Mouse (Mus musculus): ENCODE results near the gene Cd47. TPM values are rescaled to one million over a fixed set of nuclear protein-coding genes. Genes with fewer than 3 reads are reported as not detected.
A peak's percentile ranks its signal among the peaks of the same experiment; 100 is the strongest.

Cd47 gene
- polyA plus RNA-seq, 1 experiment, result 79.4 TPM

GRCm38 (mm10) chr16:49854931-49855835, 54.9 kb downstream of the Cd47 start:
- Histone ChIP-seq H3K36me3 (ENCODE audit: control insufficient read depth, insufficient read depth) (no peaks in the 10 kb centered on the region), H3K4me3 (peak overlapping the region; percentile 63), H3K79me2 (ENCODE audit: control insufficient read depth, insufficient read depth) (peaks cover 41% of the 10 kb centered on the region), H3ac (ENCODE audit: control insufficient read depth, insufficient read length) (peak overlapping the region; percentile 40), H3K27me3 (ENCODE audit: control insufficient read depth, insufficient read depth, insufficient read length) (no peaks in the 10 kb centered on the region), H3K4me2 (ENCODE audit: low read depth) (peak overlapping the region; percentile 85)
- TF ChIP-seq MYOG (IDR thresholded peaks at IDR 0.05; ENCODE audit: control insufficient read depth in 1 of 3, insufficient read depth in 1 of 3, insufficient read length in 2 of 3, low read depth in 2 of 3), result peak in 2 of 3 experiments; percentile 26 to 44
- TF ChIP-seq POLR2A (IDR thresholded peaks at IDR 0.05; ENCODE audit: insufficient read length, low read depth), result peak; percentile 83
- no peak for TF ChIP-seq SRF (IDR thresholded peaks at IDR 0.05; ENCODE audit: control insufficient read depth, insufficient read length, low read depth)
- peak; percentile 82 for TF ChIP-seq POLR2AphosphoS2 (IDR thresholded peaks at IDR 0.05; ENCODE audit: insufficient read length, low read depth)
- no peak for TF ChIP-seq USF1 (IDR thresholded peaks at IDR 0.05; ENCODE audit: low read depth)
- peak; percentile 87 for TF ChIP-seq CEBPB (IDR thresholded peaks at IDR 0.05; ENCODE audit: insufficient read depth, poor library complexity, severe bottlenecking)
- no peak for TF ChIP-seq E2F4 (IDR thresholded peaks at IDR 0.05; ENCODE audit: insufficient read depth)
- no peak for TF ChIP-seq TCF3 (IDR thresholded peaks at IDR 0.05; ENCODE audit: insufficient read length, low read depth)
- TF ChIP-seq REST (IDR thresholded peaks at IDR 0.05; ENCODE audit: insufficient read depth, insufficient read length), result no peak
- TF ChIP-seq MYOD1 (IDR thresholded peaks at IDR 0.05; ENCODE audit: control insufficient read depth in 1 of 3, insufficient read length in 2 of 3, low read depth in 2 of 3), result peak in 2 of 3 experiments; percentile 9 to 49
- no peak for TF ChIP-seq TCF12 (IDR thresholded peaks at IDR 0.05; ENCODE audit: insufficient read depth, poor library complexity, severe bottlenecking)
- TF ChIP-seq MAX (IDR thresholded peaks at IDR 0.05; ENCODE audit: low read depth), result no peak

- H3K4me2 ChIP-seq (ENCODE audit: low read depth), result peak overlapping the region; percentile 90
- peaks cover 49% of the 10 kb centered on the region for H3K79me2 ChIP-seq (ENCODE audit: control insufficient read depth, insufficient read depth)
- peak overlapping the region; percentile 40 for H3ac ChIP-seq (ENCODE audit: control insufficient read depth, insufficient read length)
- H3K27me3 ChIP-seq (ENCODE audit: control insufficient read depth, insufficient read depth, insufficient read length), result no peaks in the 10 kb centered on the region
- no peaks in the 10 kb centered on the region for H3K36me3 ChIP-seq (ENCODE audit: control insufficient read depth, insufficient read depth)
- H3K4me3 ChIP-seq, result peak overlapping the region; percentile 63
- TF ChIP-seq MAX (IDR thresholded peaks at IDR 0.05; ENCODE audit: low read depth) (no peak), TCF3 (IDR thresholded peaks at IDR 0.05; ENCODE audit: insufficient read length, low read depth) (no peak), MYOG (IDR thresholded peaks at IDR 0.05; ENCODE audit: control insufficient read depth in 1 of 3, insufficient read depth in 1 of 3, insufficient read length in 2 of 3, low read depth in 2 of 3) (no peak), POLR2AphosphoS2 (IDR thresholded peaks at IDR 0.05; ENCODE audit: insufficient read length, low read depth) (no peak), CEBPB (IDR thresholded peaks at IDR 0.05; ENCODE audit: insufficient read depth, poor library complexity, severe bottlenecking) (no peak), MYOD1 (IDR thresholded peaks at IDR 0.05; ENCODE audit: control insufficient read depth in 1 of 3, insufficient read length in 2 of 3, low read depth in 2 of 3) (no peak), E2F4 (IDR thresholded peaks at IDR 0.05; ENCODE audit: insufficient read depth) (no peak), POLR2A (IDR thresholded peaks at IDR 0.05; ENCODE audit: insufficient read length, low read depth) (no peak), REST (IDR thresholded peaks at IDR 0.05; ENCODE audit: insufficient read depth, insufficient read length) (no peak), SRF (IDR thresholded peaks at IDR 0.05; ENCODE audit: control insufficient read depth, insufficient read length, low read depth) (no peak), TCF12 (IDR thresholded peaks at IDR 0.05; ENCODE audit: insufficient read depth, poor library complexity, severe bottlenecking) (no peak)
These were observed 55.6 kb downstream of the Cd47 start for GRCm38 (mm10) chr16:49855836-49856503.

- TF ChIP-seq REST (IDR thresholded peaks at IDR 0.05; ENCODE audit: insufficient read depth, insufficient read length), result no peak
- no peak for TF ChIP-seq MYOD1 (IDR thresholded peaks at IDR 0.05; ENCODE audit: control insufficient read depth in 1 of 3, insufficient read length in 2 of 3, low read depth in 2 of 3)
- TF ChIP-seq TCF3 (IDR thresholded peaks at IDR 0.05; ENCODE audit: insufficient read length, low read depth), result no peak
- Histone ChIP-seq H3K36me3 (ENCODE audit: control insufficient read depth, insufficient read depth) (peaks cover 5% of the 10 kb centered on the region), H3K79me2 (ENCODE audit: control insufficient read depth, insufficient read depth) (peaks cover 56% of the 10 kb centered on the region), H3K4me3 (peak overlapping the region; percentile 63), H3K4me2 (ENCODE audit: low read depth) (peak overlapping the region; percentile 90), H3K27me3 (ENCODE audit: control insufficient read depth, insufficient read depth, insufficient read length) (no peaks in the 10 kb centered on the region), H3ac (ENCODE audit: control insufficient read depth, insufficient read length) (peak overlapping the region; percentile 40)
These were observed 56.3 kb downstream of the Cd47 start for GRCm38 (mm10) chr16:49856661-49857060.

- TF ChIP-seq MAX (IDR thresholded peaks at IDR 0.05; ENCODE audit: low read depth) (no peak), USF1 (IDR thresholded peaks at IDR 0.05; ENCODE audit: low read depth) (no peak), CEBPB (IDR thresholded peaks at IDR 0.05; ENCODE audit: insufficient read depth, poor library complexity, severe bottlenecking) (no peak), TCF12 (IDR thresholded peaks at IDR 0.05; ENCODE audit: insufficient read depth, poor library complexity, severe bottlenecking) (no peak), POLR2AphosphoS2 (IDR thresholded peaks at IDR 0.05; ENCODE audit: insufficient read length, low read depth) (no peak), MYOD1 (IDR thresholded peaks at IDR 0.05; ENCODE audit: control insufficient read depth in 1 of 3, insufficient read length in 2 of 3, low read depth in 2 of 3) (no peak), TCF3 (IDR thresholded peaks at IDR 0.05; ENCODE audit: insufficient read length, low read depth) (no peak), SRF (IDR thresholded peaks at IDR 0.05; ENCODE audit: control insufficient read depth, insufficient read length, low read depth) (no peak)
These were observed 57.3 kb downstream of the Cd47 start for GRCm38 (mm10) chr16:49857504-49858160.

More at GRCm38 (mm10) chr16:49857504-49858160, 57.3 kb downstream of the Cd47 start:
- Histone ChIP-seq H3K79me2 (ENCODE audit: control insufficient read depth, insufficient read depth) (peaks cover 65% of the 10 kb centered on the region), H3K36me3 (ENCODE audit: control insufficient read depth, insufficient read depth) (peaks cover 9% of the 10 kb centered on the region), H3K4me3 (peak overlapping the region; percentile 63), H3ac (ENCODE audit: control insufficient read depth, insufficient read length) (no peak overlapping the region), H3K27me3 (ENCODE audit: control insufficient read depth, insufficient read depth, insufficient read length) (no peaks in the 10 kb centered on the region), H3K4me2 (ENCODE audit: low read depth) (peak overlapping the region; percentile 90)

Data from myocyte (in vitro differentiated cells).